Mouse (Mus musculus) small intestine, adult 2 months (tissue): ENCODE data around the gene Pik3c2g.

Source experiments
- CTCF ChIP-seq: fragments of 200-500 bp; IDR thresholded peaks from 2 replicates; pipeline ENCODE4 v1.5.1; 2012; ENCODE audit warnings: low read depth, mild to moderate bottlenecking, control low read depth, inconsistent platforms, low read length, moderate library complexity, mixed read lengths; ENCODE audit not compliant: insufficient replicate concordance, insufficient read length; ENCODE audit errors: extremely low read depth
- POLR2A ChIP-seq: fragments of 200-500 bp; IDR thresholded peaks from 2 replicates; pipeline ENCODE4 v1.6.1; 2012; ENCODE audit warnings: low read depth, mild to moderate bottlenecking, control low read depth, inconsistent platforms, low read length, moderate library complexity

DNA sequence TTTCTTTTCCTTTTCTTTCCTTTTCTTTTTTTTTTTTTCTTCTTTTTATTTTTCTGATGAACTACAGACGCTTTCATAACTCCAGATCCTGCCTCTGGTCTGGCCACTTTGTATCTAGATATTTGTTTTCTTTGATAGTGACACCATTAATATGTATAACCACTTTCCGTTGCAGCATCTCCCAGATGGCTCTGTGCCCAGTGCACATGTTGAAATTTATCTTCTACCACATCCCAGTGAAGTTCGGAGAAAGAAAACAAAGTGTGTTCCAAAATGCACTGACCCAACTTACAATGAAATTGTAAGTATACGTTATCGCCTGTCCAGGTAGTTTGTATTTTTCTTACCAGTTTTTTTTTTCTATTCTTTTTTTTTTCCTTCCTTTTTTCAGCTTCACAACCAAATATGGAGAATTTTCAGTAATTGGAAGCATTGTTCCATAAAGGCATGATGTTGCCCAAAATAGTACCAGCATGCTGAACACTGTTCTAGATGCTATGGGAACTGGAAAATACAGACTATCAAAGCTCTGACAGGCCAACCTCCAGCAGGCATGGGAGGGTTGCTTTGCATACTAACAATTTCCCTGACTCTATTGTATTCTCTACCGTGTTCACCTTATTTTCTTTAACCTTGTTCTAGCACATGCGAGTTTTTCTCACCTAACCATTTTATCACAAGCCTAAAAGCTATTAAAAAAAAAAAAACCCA, 370.7 kb downstream of the Pik3c2g start:
- no peak for TF ChIP-seq POLR2A
- TF ChIP-seq CTCF, result no peak
